Mouse (Mus musculus) spleen, postnatal 4 days (tissue): Measurements from ENCODE around the gene Ranbp10.
"Not testable (repeated sequence)": the region's sequence is repeated elsewhere in the genome, so short reads cannot be mapped to it uniquely, and the experiment has no call there.

Experiments used
- DNase-seq, 2 experiments: peaks; one replicate each; pipeline ENCODE4 v3.0.0; 2022; ENCODE audit warnings: low spot score in 2 of 2

The Ranbp10 gene

GRCm38 (mm10) chr8:105835318-105835717 is 8.2 kb upstream of the Ranbp10 start:
- peak; percentile 88 to 95 for DNase-seq

DNA sequence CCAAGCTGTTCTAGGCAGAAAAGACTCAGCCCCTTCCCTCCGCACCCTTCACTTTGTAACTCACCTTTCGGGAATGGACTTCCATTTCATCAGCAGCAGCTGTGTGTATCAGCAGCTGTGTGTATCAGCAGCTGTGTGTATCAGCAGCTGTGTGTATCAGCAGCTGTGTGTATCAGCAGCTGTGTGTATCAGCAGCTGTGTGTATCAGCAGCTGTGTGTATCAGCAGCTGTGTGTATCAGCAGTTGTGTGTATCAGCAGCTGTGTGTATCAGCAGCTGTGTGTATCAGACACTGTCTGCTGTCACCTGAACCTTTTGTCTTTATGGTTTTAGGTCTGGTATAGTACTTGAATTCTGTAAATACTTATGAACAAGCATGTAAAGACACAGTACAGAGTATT is 6.6 kb upstream of the Ranbp10 start:
- not testable (repeated sequence) for DNase-seq

- DNase-seq = no peak
Measured at GRCm38 (mm10) chr8:105826379-105826778, 771 bp downstream of the Ranbp10 start.

DNA sequence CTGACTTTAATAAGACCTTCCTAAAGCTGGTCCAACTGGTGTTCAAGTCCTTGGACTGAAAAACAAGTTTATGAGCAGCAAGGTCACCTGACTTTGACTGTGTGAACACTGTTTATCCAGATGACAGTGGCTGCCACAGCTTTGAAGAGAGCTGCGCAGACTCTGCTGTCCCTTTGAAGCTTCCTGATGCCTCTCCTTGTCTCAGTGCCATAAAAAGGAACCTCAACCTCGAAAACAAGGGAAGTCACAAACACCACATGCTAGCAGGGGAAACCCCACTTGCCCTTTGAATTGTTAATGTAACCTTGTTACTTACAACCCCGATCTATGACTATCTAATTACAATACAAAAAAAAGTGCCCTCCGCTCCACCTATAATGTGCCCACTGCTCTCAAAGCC is 1.6 kb downstream of the Ranbp10 start:
- no peak for DNase-seq

GRCm38 (mm10) chr8:105820925-105821324 is 6.2 kb downstream of the Ranbp10 start:
- peak; percentile 84 to 86 for DNase-seq

DNA sequence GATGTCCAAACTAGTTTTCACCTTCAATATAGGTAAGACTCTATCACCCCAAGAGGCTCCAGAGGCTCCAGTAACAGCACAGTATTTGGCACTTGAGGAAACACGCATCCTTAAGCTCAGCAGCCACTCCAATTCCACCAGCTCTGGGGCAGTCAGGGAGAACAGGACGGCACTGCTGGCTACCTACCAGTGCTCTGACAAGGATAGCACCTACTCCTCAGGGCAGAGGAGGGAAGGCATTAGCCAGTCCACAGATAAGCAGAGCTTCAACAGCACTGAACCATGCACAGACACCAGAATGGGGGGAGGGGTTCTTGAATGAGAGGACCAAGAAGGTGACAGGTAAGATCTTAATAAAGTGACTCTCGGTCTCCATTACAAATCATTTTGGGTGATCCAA is 7.5 kb downstream of the Ranbp10 start:
- DNase-seq = peak in 1 of 2 experiments; percentile 33

DNA sequence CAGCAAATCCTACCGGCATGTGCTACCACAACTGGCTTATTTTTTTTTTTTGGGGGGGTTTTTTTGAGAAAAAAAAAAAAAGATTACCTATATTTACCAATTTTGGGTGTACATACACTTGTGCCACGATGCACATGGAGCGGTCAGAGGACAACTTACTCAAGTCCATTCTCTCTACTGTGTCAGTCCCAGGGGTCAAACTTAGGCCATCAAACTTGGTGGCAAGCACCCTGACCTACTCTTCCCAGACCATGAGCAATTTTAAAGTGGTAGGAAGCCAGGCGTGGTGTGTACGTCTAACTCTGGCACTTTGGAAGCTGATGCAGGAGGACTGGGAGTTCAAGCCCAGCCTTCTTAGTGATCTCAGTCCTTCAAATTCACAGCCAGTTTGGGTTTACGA is 13.9 kb downstream of the Ranbp10 start:
- DNase-seq = no peak

DNA sequence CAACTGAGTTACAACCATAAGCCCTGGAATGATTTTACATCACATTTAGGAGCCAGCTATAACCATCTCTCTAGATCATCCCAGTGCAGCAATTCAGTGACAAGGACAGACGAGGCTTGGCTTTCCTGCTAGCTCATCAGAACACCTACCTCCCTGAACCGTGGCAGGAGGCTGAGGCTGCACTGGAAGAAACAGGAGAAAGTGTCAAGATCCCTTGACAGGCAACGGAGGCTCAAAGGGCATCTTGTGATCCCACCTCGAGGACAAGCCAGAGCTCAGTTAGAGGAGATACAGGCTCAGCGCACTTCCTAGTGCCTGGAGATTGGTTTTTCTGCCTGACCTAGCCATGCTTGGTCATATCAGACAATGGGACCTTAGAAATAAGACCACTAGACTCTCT is 14.6 kb downstream of the Ranbp10 start:
- DNase-seq = no peak

GRCm38 (mm10) chr8:105811543-105811942 is 15.6 kb downstream of the Ranbp10 start:
- no peak for DNase-seq

- DNase-seq = no peak
Measured at GRCm38 (mm10) chr8:105811061-105811460, 16.1 kb downstream of the Ranbp10 start.

DNA sequence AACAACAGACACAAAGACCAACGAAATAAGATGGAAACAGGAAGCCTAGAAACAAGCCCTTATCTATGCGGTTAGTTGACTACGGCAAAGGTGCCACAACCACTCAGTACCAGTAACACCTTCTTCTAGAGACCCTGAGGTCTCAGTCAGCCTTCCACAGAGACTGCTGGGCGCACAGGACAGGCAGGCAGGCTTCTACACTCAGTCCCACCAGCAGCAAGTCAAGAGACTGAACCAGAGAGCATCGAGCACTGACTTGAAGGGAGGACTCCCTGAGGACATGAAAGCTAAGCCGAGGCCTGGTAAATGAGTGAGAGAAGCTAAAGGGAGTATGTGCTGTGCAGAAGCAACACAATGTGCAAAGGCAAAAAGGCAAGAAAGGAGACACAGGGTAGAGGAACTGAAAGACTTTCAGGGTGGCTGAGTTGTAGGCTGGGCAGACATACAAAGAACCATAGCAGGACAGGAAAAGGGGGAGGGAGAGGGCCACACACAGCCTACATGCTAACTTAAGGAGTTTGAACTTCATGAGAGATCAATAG is 16.8 kb downstream of the Ranbp10 start:
- DNase-seq = no peak

DNA sequence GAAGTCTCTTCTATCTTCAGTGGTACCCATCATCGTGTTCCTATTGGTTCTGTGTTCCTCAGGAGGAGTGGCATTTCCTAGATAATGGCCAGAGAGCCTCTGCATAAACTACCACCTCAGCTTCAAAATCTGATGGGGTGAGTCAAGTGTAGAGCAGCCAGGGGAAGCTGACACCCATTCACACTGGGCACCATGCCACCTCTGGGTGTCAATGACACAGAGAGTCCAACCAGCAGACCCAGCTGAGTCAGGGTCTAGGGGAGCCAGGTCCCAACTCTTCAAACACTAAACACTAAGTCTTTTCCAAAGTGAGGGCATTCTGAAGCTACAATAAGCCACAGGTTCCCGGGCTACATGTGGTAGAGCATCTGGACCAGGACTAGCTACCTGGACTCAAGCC is 18.7 kb downstream of the Ranbp10 start:
- no peak for DNase-seq

GRCm38 (mm10) chr8:105807766-105808165 is 19.4 kb downstream of the Ranbp10 start:
- no peak for DNase-seq

- DNase-seq = no peak
Measured at GRCm38 (mm10) chr8:105805964-105806363, 21.2 kb downstream of the Ranbp10 start.

DNA sequence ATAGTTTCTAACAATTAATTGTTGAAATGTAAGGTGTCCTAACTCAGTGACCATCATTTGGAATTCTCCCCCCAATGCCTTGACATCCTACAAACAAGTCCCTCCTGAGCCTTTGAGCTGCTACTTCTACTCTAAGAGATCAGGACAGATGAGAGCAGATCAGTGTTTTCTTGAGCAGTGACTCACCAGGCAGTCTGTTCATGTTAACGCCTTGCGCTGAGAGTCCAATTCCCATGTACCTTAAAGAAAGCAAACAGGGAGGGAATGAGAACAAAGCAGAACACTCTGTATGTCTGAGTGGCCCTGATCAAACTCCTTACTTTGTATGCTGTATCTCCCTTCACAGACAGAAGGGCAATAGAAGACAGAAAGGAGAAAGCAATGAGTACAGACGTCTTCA is 21.8 kb downstream of the Ranbp10 start:
- DNase-seq = no peak

GRCm38 (mm10) chr8:105804797-105805196 is 22.4 kb downstream of the Ranbp10 start:
- no peak for DNase-seq

- DNase-seq = peak in 1 of 2 experiments; percentile 55
Measured at GRCm38 (mm10) chr8:105801153-105801904, 25.8 kb downstream of the Ranbp10 start.

DNA sequence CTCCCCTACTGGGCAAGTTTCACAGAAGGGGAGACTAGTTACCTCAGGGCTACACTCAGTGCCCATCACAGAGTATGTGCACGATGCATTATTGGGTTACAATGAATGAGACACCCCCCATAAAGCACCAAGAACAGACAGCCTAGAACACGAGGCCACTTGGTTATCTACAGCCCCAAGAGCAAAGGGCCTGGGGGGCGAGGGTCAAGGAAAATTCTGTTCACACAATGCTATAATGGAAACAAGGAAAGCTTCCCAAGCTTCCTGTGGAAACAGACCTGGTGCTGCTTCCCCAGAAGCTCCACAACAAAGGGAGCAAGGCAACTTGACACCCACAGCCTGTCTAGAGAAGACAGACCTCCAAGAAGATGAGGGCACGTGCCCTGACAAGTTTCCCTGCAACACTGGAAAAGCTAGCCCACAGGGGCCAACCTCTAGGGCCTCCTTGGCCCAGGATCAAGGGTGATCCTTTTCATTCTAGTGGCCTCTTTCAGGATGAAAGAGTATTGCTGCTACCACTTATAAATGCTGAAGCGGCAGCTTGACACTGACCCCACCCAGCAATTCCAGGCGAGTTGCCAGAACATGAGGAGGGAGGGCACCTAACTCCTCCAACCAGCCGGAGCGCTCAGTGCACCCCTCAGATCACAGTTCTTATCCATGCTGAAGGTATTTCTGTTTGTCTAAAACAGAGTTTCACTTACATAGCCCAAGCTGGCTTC is 27.9 kb downstream of the Ranbp10 start:
- DNase-seq = peak; percentile 92

DNA sequence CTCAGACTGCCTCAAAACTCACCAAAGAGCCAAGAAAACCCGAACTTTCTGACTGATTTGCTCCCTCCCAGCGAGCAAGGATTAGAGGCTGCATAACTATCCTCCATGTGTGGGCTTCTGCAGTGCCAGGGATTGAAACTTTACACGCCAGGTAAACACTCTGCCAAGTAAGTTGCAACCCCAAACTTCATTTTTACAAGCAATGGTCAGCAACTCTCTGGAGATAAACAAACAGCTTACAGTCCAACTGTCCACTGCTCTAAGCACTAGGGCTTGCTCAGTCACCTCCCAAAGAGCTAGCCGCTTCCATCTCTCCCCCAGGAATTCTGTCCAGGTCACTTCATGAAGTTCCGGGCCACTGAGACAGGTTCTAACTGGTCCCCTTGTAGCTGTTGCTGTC is 28.7 kb downstream of the Ranbp10 start:
- no peak for DNase-seq

GRCm38 (mm10) chr8:105795785-105796184 is 31.4 kb downstream of the Ranbp10 start:
- no peak for DNase-seq

DNA sequence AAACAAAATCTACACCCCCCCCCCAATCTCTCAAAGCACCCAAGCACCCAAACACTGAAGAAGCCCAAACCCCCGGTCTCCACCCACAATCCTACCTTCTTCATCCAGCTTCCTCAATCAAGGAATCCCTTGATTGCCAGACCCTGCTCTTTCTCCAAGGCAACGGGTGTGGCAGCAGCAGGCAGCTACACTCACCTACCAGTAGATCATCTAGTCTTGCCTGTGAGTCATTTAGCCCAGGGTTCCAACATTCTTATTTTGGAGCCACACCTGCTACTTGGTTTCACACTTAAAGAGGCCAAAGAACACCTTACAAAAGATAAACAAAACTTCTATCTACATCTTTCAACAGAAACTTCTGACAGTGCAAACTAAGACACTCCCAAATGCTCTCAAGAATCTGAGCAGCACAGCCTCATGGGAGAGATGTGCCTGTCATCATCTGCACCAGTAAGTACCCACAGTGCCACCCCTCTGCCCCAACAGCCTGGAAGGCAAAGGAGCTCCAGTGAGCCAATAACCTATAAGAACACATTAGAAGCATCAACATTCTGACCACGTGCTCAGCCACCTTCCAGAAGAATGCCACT is 33.0 kb downstream of the Ranbp10 start:
- no peak for DNase-seq

DNA sequence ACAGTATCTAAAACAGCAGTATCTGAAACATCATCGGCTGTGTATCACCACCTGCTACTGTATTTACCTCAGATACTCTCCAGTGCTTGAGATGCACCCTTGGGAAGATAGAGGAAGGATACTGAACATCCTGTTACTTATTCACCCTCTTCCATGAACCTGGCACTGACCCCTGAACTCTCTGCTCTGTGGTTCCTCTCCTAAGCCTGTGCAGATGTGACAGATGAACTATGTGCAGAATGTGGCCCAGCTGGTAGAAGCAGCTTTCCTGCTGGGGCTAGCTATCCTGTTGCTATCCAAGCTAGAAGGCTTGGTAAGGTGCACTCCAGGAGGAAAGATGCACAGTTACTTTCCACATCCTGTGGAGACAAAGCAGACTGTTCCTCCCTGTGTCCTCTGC is 33.8 kb downstream of the Ranbp10 start:
- no peak for DNase-seq

DNA sequence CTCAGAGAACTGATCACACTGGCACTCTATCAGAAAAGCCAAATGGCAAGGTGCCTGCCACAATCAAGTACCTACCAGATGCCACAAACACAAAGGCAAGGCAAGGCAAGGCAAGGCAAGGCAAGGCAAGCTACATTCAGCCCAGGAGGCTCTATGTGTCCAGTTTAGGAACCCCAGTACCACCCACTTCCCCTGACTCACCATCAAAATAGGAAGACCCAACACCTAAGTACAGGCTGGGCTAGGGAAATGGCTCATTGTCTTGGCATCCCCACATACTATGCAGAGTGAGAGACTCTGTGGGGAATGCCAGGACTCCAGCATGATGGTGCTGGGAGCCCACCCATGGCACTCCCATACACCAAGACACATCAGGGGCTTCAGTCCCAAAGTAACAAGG is 37.5 kb downstream of the Ranbp10 start:
- DNase-seq = no peak
